Mouse (Mus musculus): Measurements from ENCODE around the gene Zfp566. TPM values are rescaled to one million over a fixed set of nuclear protein-coding genes. Genes with fewer than 3 reads are reported as not detected.

Zfp566 gene
- 9.0 TPM for total RNA-seq (2023)

DNA sequence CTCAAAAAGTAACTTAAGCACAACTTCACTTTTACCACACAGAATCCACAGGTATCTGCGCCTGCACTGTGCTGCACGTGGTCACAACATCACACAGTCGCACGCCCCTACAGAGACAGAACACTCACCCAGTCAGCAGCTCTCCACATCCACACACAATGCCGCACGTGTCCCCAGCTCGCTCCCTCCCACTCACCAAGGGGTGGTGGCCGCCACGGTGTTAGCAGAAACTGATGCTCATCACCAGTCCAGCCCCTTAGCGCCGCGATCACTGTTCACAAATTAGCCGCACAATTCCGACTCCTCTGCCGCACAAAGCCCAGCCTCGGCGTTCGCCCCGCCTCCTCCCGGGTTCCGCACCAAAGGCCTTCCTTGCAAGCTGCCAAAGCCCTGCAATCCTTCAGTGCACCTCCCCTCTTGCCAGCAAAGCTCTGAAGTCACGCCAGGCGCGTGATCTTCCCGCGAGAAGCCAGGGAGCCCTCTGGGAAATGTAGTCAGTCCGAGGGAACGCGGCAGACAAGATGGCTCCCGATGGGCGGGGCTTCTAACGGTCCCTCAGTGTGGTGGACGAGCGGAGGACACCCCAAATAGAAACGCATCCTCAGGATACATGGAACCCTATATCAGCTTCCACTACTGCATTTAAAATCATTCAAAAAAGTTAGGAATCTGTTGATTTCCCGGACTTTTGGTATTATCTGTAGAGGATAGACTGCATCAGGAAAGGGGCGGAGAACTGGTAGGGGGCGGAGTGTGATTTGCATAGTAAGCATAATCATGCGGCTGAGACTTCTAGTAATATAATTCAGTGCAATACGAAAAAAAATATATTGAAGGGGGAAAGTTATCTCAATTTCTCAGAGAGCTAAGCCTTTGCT, at the start of gene Zfp566, which contains the start of gene Gm26920:
Zfp566 (minus strand) TSS at position 436 of the 878 bp plus-strand sequence.
Gm26920 (minus strand) TSS at position 319 of the 878 bp plus-strand sequence.

DNA sequence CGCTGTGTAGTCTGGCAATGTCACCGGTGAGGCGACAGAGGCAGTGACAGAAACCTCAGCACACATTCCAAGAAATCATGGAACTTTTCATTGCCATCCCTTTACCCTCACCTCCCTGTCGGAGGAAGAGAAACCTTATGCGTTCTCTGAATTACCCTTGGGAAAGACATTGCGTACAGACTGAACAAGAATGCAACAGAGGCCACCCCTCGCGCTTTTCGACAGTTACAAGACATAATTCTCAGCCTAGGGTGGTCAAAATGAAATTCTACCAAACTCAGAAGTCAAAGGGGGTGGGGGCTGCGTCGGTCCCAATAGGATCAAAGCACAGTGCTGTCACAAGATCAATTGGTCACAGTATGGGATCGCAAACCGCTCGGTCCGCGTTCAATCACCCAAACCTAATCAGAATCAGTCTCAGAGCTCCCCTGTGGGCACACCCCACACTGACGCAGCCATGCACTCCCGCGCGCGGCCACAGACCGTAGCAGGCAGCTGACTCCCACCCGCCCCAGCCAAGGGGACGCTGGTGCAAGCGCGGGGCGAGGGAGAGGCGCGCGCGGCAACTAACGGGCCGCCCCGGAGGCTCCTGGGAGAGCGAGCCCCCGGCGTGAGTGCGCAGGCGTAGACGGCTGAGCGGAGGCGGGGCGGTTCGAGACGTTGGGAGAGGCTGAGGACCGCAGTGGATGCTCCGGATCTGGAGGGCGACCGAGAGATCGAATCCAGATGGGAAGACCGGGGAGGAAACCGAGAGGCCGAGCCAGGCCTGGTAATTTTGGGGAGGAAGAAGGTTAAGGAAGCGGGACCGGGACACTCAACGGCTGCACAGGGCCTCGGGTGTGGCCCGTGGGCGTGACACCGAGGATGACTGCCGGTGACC, 31.2 kb upstream of the Zfp566 start, which contains the start of gene Zfp382:
Zfp382 (plus strand) TSS at position 635 of the 880 bp plus-strand sequence.

DNA sequence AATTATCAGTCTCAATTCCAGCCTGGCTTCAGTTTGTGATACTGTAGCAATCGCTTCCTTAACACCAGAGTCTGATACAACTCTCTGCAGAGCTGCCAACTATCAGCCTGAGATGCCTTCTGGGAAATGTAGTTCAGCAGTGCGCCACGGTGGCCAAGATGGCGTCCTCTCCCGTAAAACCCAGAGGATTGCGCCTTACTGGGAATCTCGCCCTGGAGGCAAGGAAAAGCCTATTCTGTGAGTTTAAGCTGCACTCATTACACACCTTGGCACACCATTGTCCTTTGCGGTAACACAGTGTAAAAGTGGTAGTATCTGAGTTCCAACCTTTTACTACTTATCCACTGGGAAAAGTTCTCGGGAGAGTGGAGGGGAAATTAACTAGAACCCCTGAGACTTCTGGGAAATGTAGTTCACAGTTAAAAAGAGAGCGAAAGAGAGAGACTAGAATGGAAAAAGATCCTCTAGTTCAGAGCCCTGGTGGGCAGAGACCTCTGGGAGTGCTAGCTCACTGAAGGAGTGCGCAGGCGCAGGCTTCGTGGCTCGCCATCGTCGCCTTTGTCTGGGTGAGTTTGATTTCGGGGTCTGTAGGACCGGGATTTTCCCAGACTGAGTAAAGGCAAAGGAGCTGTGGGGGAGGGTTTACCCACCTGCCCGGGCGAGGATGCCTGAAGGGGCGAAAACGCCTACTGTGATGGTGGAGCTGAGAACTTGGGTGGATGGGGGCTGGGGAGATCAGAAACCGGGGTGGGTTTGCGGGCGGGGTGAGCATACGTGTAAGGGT, 4.5 kb upstream of the Zfp566 start, which contains the start of gene Zfp260:
Zfp260 (plus strand) TSS at position 132 of the 784 bp plus-strand sequence.

DNA sequence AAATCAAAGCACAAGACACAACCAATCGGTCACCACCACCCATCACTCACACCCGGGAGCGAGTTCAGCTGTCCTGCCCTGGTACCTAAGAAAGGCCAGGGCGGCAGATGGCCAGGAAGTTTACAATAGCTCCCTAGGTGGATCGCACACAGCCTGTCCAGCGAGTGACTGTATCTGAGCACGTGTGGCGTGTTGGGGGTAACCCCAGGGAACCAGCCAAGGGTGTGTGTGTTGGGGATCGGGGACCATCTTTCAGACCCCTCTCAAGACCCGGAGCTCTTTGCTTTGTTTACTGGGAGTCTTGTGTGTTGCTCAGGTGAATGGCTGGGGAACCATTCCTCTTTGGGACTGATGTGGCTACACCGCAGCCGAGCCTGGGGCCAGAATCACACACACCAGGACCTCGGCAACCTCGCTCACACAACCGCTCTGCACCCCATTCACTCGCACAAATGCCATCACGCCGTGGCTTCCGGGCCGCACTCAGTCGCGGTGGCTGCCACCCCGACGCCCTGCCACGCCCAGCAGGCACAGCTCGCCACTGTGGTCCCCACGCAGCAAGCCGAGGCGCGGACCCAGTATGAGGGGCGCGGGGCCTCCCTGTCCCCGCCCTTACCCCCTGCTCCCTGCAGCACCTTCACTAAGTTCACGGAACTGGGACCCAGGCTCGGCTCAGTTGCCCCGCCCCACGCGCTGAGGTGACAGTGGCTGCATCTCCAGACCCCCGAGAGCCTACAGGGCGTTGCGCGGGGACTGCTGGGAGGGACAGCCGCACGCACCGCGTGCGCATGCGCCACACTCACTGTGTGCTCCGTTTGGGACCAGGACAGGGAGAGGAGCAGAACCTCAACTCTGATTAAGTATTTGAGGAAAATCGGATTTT, 17.9 kb downstream of the Zfp566 start, which contains the start of gene Zfp82:
Zfp82 (minus strand) TSS at position 755 of the 883 bp plus-strand sequence.

DNA sequence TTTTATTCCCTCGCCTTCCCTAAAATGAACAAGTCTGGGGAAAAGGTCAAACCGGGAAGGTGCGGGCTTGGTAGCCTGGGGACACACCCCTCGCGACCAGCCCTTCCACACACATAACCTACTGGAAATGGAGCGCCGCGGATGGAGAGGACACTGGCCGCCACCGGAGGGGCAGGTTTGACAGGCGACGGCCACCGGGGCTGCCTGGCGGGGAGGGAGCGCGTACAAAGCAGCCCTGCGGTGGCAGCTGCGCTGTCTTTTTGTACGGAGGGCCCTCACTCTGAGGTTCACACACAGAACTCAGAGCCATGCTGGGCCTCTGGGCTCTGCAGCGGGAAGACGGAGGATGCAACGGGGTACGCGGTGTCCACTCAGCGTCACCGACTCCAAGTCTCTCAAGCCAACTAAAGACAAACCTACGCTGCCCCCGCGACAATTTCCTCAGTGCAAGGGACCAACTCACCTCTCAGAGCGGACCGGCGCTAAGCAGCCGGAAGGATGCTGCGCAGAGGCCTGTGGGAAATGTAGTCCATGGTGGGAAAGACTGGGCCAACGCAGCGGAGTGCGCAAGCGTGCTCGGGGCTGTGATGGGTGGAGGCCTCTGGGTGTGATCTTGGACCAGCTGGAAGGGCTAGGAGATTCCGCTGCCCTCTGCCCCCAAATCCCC, 39.3 kb downstream of the Zfp566 start, which contains the start of gene Zfp14:
Zfp14 (minus strand) TSS at position 499 of the 667 bp plus-strand sequence.

Other genes starting within 250 kb of the Zfp566 start
- gene Zfp940, start 236.9 kb downstream of the Zfp566 start, total RNA-seq (2023) = 8.1 TPM
- gene Zfp420, start 230.5 kb downstream of the Zfp566 start, total RNA-seq (2023) = 22.0 TPM
- 6.3 TPM for gene Zfp27, start 184.0 kb downstream of the Zfp566 start, total RNA-seq (2023)
- gene Zfp383, start 182.3 kb downstream of the Zfp566 start, total RNA-seq (2023) = 1.6 TPM
- 8.1 TPM for gene Zfp74, start 136.4 kb downstream of the Zfp566 start, total RNA-seq (2023)
- gene Zfp568, start 106.6 kb downstream of the Zfp566 start, total RNA-seq (2023) = 12.8 TPM
- gene Zfp14, start 39.1 kb downstream of the Zfp566 start, total RNA-seq (2023) = 2.0 TPM
- gene Zfp82, start 17.6 kb downstream of the Zfp566 start, total RNA-seq (2023) = 4.0 TPM
- gene Gm26920, start 117 bp downstream of the Zfp566 start, total RNA-seq (2023) = not detected
- 55.2 TPM for gene Zfp260, start 4.2 kb upstream of the Zfp566 start, total RNA-seq (2023)
- 5.2 TPM for gene Zfp382, start 31.4 kb upstream of the Zfp566 start, total RNA-seq (2023)
- gene Zfp146, start 79.2 kb upstream of the Zfp566 start, total RNA-seq (2023) = 41.9 TPM
- gene Cox7a1, start 93.6 kb upstream of the Zfp566 start, total RNA-seq (2023) = not detected
- 123 TPM for gene Capns1, start 108.3 kb upstream of the Zfp566 start, total RNA-seq (2023)
- gene Polr2i, start 141.4 kb upstream of the Zfp566 start, total RNA-seq (2023) = 23.6 TPM
- gene Tbcb, start 141.7 kb upstream of the Zfp566 start, total RNA-seq (2023) = 25.8 TPM
- not detected for gene Ovol3, start 145.2 kb upstream of the Zfp566 start, total RNA-seq (2023)
- 0.64 TPM for gene Thap8, start 189.6 kb upstream of the Zfp566 start, total RNA-seq (2023)
- 5.8 TPM for gene Wdr62, start 189.9 kb upstream of the Zfp566 start, total RNA-seq (2023)
- 0.53 TPM for gene Clip3, start 201.2 kb upstream of the Zfp566 start, total RNA-seq (2023)
- 64.0 TPM for gene Alkbh6, start 218.2 kb upstream of the Zfp566 start, total RNA-seq (2023)
- gene Syne4, start 224.3 kb upstream of the Zfp566 start, total RNA-seq (2023) = 6.4 TPM
- 5.8 TPM for gene E130208F15Rik, start 231.2 kb upstream of the Zfp566 start, total RNA-seq (2023)
- 14.3 TPM for gene Sdhaf1, start 233.4 kb upstream of the Zfp566 start, total RNA-seq (2023)